Mouse (Mus musculus): ENCODE measurements around the gene Gm9821. TPM values are rescaled to one million over a fixed set of nuclear protein-coding genes. Genes with fewer than 3 reads are reported as not detected.

The Gm9821 gene
- polyA plus RNA-seq, 1 experiment from 2014 or later: 0.59 TPM

- H3K4me1 ChIP-seq (replicated peaks): peaks cover 39% of the 10 kb centered on the region
- no peak overlapping the region for H3K27ac ChIP-seq
- H3K9me3 ChIP-seq: no peaks in the 10 kb centered on the region
- WGBS: 48% methylated on average over 4 of the region's 4 CpGs
- peaks cover 4% of the 10 kb centered on the region; the same call in 1 of the 2 replicates for H3K27me3 ChIP-seq
- H3K4me2 ChIP-seq: peak overlapping the region; percentile 92
- no peak for ATAC-seq (ENCODE audit: insufficient number of reproducible peaks, insufficient read depth, low FRiP score, low TSS enrichment, low read depth)
- peak overlapping the region; percentile 88 for H3K4me3 ChIP-seq (replicated peaks)
- no peaks in the 10 kb centered on the region for H3K36me3 ChIP-seq
- H3K9ac ChIP-seq (replicated peaks): peak overlapping the region; percentile 89
These were observed 16.6 kb downstream of the Gm9821 start for GRCm38 (mm10) chr2:91961901-91962761.

- WGBS: under 1% methylated on average over 39 of the region's 39 CpGs
- H3K9ac ChIP-seq (replicated peaks): peak overlapping the region; percentile 89
- H3K27ac ChIP-seq: peak overlapping the region; percentile 76
- peak overlapping the region; percentile 88 for H3K4me3 ChIP-seq (replicated peaks)
- peaks cover 34% of the 10 kb centered on the region for H3K4me1 ChIP-seq (replicated peaks)
- no peaks in the 10 kb centered on the region for H3K36me3 ChIP-seq
- peak overlapping the region; percentile 92 for H3K4me2 ChIP-seq
- peaks cover 4% of the 10 kb centered on the region; the same call in 1 of the 2 replicates for H3K27me3 ChIP-seq
- no peaks in the 10 kb centered on the region for H3K9me3 ChIP-seq
- ATAC-seq (ENCODE audit: insufficient number of reproducible peaks, insufficient read depth, low FRiP score, low TSS enrichment, low read depth): 0 out of 2 replicates have a peak, but pooled peaks have one; percentile 11
These were observed 17.4 kb downstream of the Gm9821 start for GRCm38 (mm10) chr2:91962864-91963401.

GRCm38 (mm10) chr2:91963443-91963932 is 18.0 kb downstream of the Gm9821 start:
- ATAC-seq (ENCODE audit: insufficient number of reproducible peaks, insufficient read depth, low FRiP score, low TSS enrichment, low read depth): peak; percentile 93
- Histone ChIP-seq H3K4me2 (peak overlapping the region; percentile 92), H3K36me3 (no peaks in the 10 kb centered on the region), H3K27ac (peak overlapping the region; percentile 76), H3K9ac (replicated peaks) (peak overlapping the region; percentile 89), H3K4me1 (replicated peaks) (peaks cover 38% of the 10 kb centered on the region), H3K9me3 (no peaks in the 10 kb centered on the region), H3K4me3 (replicated peaks) (peak overlapping the region; percentile 88), H3K27me3 (peaks cover 4% of the 10 kb centered on the region; the same call in 1 of the 2 replicates)
- 2% methylated on average over 30 of the region's 57 CpGs for WGBS

GRCm38 (mm10) chr2:91964610-91965204 is 19.2 kb downstream of the Gm9821 start:
- peaks cover 36% of the 10 kb centered on the region for H3K4me1 ChIP-seq (replicated peaks)
- no peak overlapping the region for H3K9ac ChIP-seq (replicated peaks)
- no peaks in the 10 kb centered on the region for H3K36me3 ChIP-seq
- H3K4me3 ChIP-seq (replicated peaks): peak overlapping the region; percentile 25
- peak overlapping the region; percentile 76; the same call in 1 of the 2 replicates for H3K27ac ChIP-seq
- WGBS: 68% methylated on average over 3 of the region's 3 CpGs
- H3K4me2 ChIP-seq: peak overlapping the region; percentile 92
- no peak for ATAC-seq (ENCODE audit: insufficient number of reproducible peaks, insufficient read depth, low FRiP score, low TSS enrichment, low read depth)
- H3K27me3 ChIP-seq: peaks cover 4% of the 10 kb centered on the region; the same call in 1 of the 2 replicates
- no peaks in the 10 kb centered on the region for H3K9me3 ChIP-seq

GRCm38 (mm10) chr2:91965417-91965816 is 19.9 kb downstream of the Gm9821 start:
- H3K4me1 ChIP-seq (replicated peaks): peaks cover 36% of the 10 kb centered on the region
- H3K4me3 ChIP-seq (replicated peaks): peak overlapping the region; percentile 25
- H3K4me2 ChIP-seq: peak overlapping the region; percentile 92
- H3K27ac ChIP-seq: peak overlapping the region; percentile 53
- H3K27me3 ChIP-seq: peaks cover 4% of the 10 kb centered on the region
- no peak for ATAC-seq (ENCODE audit: insufficient number of reproducible peaks, insufficient read depth, low FRiP score, low TSS enrichment, low read depth)
- no peaks in the 10 kb centered on the region for H3K9me3 ChIP-seq
- H3K9ac ChIP-seq (replicated peaks): no peak overlapping the region; the same call in 1 of the 2 replicates
- H3K36me3 ChIP-seq: no peaks in the 10 kb centered on the region
- 9% methylated on average over 20 of the region's 20 CpGs for WGBS

- H3K36me3 ChIP-seq: no peaks in the 10 kb centered on the region
- H3K4me3 ChIP-seq (replicated peaks): no peak overlapping the region
- H3K9me3 ChIP-seq: no peaks in the 10 kb centered on the region
- no peak for ATAC-seq (ENCODE audit: insufficient number of reproducible peaks, insufficient read depth, low FRiP score, low TSS enrichment, low read depth)
- no peak overlapping the region for H3K27ac ChIP-seq
- H3K4me2 ChIP-seq: no peak overlapping the region
- 83% methylated on average over 5 of the region's 5 CpGs for WGBS
- H3K27me3 ChIP-seq: peaks cover 10% of the 10 kb centered on the region
- no peak overlapping the region for H3K9ac ChIP-seq (replicated peaks)
- peaks cover 38% of the 10 kb centered on the region for H3K4me1 ChIP-seq (replicated peaks)
These were observed 20.9 kb downstream of the Gm9821 start for GRCm38 (mm10) chr2:91966367-91966766.

- WGBS: 50% methylated on average over 11 of the region's 11 CpGs
- Histone ChIP-seq H3K36me3 (no peaks in the 10 kb centered on the region), H3K4me2 (no peak overlapping the region), H3K4me3 (replicated peaks) (no peak overlapping the region), H3K27me3 (peaks cover 19% of the 10 kb centered on the region), H3K4me1 (replicated peaks) (peaks cover 29% of the 10 kb centered on the region), H3K9ac (replicated peaks) (no peak overlapping the region), H3K27ac (peak overlapping the region; percentile 74), H3K9me3 (no peaks in the 10 kb centered on the region)
- ATAC-seq (ENCODE audit: insufficient number of reproducible peaks, insufficient read depth, low FRiP score, low TSS enrichment, low read depth): no peak
These were observed 22.5 kb downstream of the Gm9821 start for GRCm38 (mm10) chr2:91967962-91968361.

- H3K27ac ChIP-seq: no peak overlapping the region; the same call in 1 of the 2 replicates
- H3K4me2 ChIP-seq: no peak overlapping the region
- no peaks in the 10 kb centered on the region for H3K36me3 ChIP-seq
- peaks cover 29% of the 10 kb centered on the region for H3K4me1 ChIP-seq (replicated peaks)
- H3K4me3 ChIP-seq (replicated peaks): no peak overlapping the region
- ATAC-seq (ENCODE audit: insufficient number of reproducible peaks, insufficient read depth, low FRiP score, low TSS enrichment, low read depth): no peak
- H3K9ac ChIP-seq (replicated peaks): no peak overlapping the region
- no peaks in the 10 kb centered on the region for H3K9me3 ChIP-seq
- peaks cover 52% of the 10 kb centered on the region for H3K27me3 ChIP-seq
- WGBS: 26% methylated on average over 21 of the region's 21 CpGs
These were observed 26.0 kb downstream of the Gm9821 start for GRCm38 (mm10) chr2:91971231-91972097.

- ATAC-seq (ENCODE audit: insufficient number of reproducible peaks, insufficient read depth, low FRiP score, low TSS enrichment, low read depth): no peak
- Histone ChIP-seq H3K9ac (replicated peaks) (no peak overlapping the region), H3K4me3 (replicated peaks) (no peak overlapping the region), H3K9me3 (no peaks in the 10 kb centered on the region), H3K4me2 (no peak overlapping the region), H3K27me3 (peaks cover 57% of the 10 kb centered on the region), H3K27ac (no peak overlapping the region), H3K36me3 (no peaks in the 10 kb centered on the region), H3K4me1 (replicated peaks) (peaks cover 29% of the 10 kb centered on the region)
- WGBS: 40% methylated on average over 13 of the region's 13 CpGs
These were observed 26.6 kb downstream of the Gm9821 start for GRCm38 (mm10) chr2:91972121-91972566.

- Histone ChIP-seq H3K4me3 (replicated peaks) (no peak overlapping the region), H3K9me3 (no peaks in the 10 kb centered on the region), H3K27me3 (peaks cover 71% of the 10 kb centered on the region), H3K27ac (no peak overlapping the region), H3K36me3 (no peaks in the 10 kb centered on the region), H3K9ac (replicated peaks) (no peak overlapping the region), H3K4me2 (no peak overlapping the region), H3K4me1 (replicated peaks) (peaks cover 25% of the 10 kb centered on the region)
- WGBS: 28% methylated on average over 7 of the region's 7 CpGs
- ATAC-seq (ENCODE audit: insufficient number of reproducible peaks, insufficient read depth, low FRiP score, low TSS enrichment, low read depth): no peak
These were observed 28.1 kb downstream of the Gm9821 start for GRCm38 (mm10) chr2:91973416-91974135.

Data from limb, embryonic 12.5 days (tissue).